Mouse (Mus musculus): ENCODE data around the gene Tacc2.

DNA sequence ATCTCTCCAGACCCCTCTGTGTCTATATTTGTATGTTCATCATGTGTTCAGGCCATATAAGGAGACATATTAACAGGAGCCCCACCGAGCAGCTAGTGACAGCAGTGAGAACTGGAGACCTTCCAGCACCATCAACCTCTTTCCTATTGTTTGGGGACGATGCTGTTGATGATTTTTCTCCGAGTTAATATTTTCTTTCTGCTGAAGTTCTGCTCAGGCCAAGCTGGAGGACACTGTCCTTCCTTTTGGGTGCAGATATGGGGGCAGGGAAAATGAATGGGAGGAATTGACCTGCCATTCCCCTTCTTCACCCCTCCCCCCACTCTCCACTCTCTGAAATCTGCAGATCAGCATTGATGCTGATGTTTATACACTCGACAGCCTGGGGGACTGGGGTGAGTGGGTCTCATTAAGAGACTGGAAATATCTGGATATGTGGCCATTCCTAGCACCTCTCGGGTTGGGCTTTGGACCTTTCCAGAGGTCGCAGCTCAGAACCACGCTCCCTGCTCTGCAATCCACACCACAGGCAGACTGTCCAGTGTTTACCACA is 91.6 kb downstream of the Tacc2 start:
- TF ChIP-seq TAL1 (IDR thresholded peaks at IDR 0.05; ENCODE audit: low read length) (no peak), GATA1 (IDR thresholded peaks at IDR 0.05; ENCODE audit: low read length) (no peak)
